Mouse (Mus musculus): Measurements from ENCODE around the gene Vgll4. TPM values are rescaled to one million over a fixed set of nuclear protein-coding genes. Genes with fewer than 3 reads are reported as not detected.

Gene Vgll4
- polyA plus RNA-seq, 1 experiment from 2014 or later, result 54.8 TPM

DNA sequence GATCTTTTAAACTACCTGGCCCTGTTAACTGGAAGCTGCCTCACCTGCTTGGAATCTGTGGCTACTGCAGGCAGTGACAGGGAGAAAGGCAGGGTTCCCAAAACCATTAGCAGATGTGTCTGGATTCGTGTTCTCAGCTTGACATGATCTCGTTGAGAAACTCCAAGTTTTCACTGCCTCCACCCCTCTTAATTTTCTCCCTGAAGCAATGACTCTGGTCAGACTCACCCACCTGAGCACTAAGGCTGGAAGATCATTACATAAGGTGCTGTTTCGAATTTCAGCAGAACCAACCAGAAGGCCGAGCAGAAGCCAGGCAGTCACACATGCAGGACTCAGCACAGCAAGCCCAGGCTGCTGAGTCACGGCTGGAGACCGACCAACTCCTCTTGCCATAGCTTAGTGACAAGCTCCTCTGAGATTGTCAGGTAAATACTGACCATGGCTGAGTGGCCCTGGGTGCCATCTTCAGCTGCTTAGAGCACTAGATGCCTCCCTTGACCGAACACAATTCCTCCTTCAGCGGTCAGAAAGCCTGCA lies 35.6 kb upstream of the Vgll4 start:
- no peaks in the 10 kb centered on the region for H3K9me3 ChIP-seq (ENCODE audit: control insufficient read depth, low read length)
- WGBS, result 87% methylated on average over 8 of the region's 8 CpGs
- H3K9ac ChIP-seq (ENCODE audit: low read length), result no peak overlapping the region
- H3K27me3 ChIP-seq (ENCODE audit: control insufficient read depth, insufficient read depth, low read length), result no peaks in the 10 kb centered on the region
- no peak overlapping the region for H3K4me2 ChIP-seq
- no peak overlapping the region for H3K27ac ChIP-seq (ENCODE audit: low read depth, low read length)
- DNase-seq (ENCODE audit: low spot score, missing footprints) (no peak), ATAC-seq (ENCODE audit: low FRiP score) (no peak)
- H3K36me3 ChIP-seq (ENCODE audit: control insufficient read depth, insufficient read depth, low read length), result no peaks in the 10 kb centered on the region; the same call in 1 of the 2 replicates
- H3K4me1 ChIP-seq (ENCODE audit: control insufficient read depth, insufficient read depth, low read length), result peaks cover 8% of the 10 kb centered on the region; the same call in 1 of the 2 replicates
- H3K4me3 ChIP-seq (ENCODE audit: low read depth, low read length), result no peak overlapping the region

DNA sequence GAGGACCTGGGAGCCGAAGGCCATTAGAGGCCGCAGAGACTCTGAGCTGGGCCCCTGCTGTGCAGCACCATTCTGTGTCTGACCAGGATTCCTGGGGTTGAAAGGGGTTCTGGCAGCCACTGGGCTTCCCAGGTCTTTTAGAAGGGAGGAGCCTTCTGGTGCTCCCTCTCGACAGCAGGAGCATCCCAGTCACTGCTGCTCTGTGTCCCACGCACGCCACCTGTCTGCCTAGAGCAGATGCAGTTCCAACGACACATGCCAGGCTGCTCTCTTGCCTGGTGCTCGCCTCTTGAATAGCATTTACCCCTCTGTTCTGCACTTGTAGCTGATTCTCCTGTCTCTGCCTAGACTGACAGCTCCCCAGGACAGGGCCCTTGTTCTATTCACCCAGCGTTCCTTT lies 34.8 kb upstream of the Vgll4 start:
- WGBS, result 80% methylated on average over 8 of the region's 8 CpGs
- Histone ChIP-seq H3K36me3 (ENCODE audit: control insufficient read depth, insufficient read depth, low read length) (no peaks in the 10 kb centered on the region; the same call in 1 of the 2 replicates), H3K9me3 (ENCODE audit: control insufficient read depth, low read length) (no peaks in the 10 kb centered on the region), H3K27ac (ENCODE audit: low read depth, low read length) (no peak overlapping the region), H3K9ac (ENCODE audit: low read length) (no peak overlapping the region), H3K4me3 (ENCODE audit: low read depth, low read length) (no peak overlapping the region), H3K4me2 (no peak overlapping the region), H3K27me3 (ENCODE audit: control insufficient read depth, insufficient read depth, low read length) (no peaks in the 10 kb centered on the region), H3K4me1 (ENCODE audit: control insufficient read depth, insufficient read depth, low read length) (peaks cover 8% of the 10 kb centered on the region; the same call in 1 of the 2 replicates)
- no peak for ATAC-seq (ENCODE audit: low FRiP score)
- DNase-seq (ENCODE audit: low spot score, missing footprints), result no peak

DNA sequence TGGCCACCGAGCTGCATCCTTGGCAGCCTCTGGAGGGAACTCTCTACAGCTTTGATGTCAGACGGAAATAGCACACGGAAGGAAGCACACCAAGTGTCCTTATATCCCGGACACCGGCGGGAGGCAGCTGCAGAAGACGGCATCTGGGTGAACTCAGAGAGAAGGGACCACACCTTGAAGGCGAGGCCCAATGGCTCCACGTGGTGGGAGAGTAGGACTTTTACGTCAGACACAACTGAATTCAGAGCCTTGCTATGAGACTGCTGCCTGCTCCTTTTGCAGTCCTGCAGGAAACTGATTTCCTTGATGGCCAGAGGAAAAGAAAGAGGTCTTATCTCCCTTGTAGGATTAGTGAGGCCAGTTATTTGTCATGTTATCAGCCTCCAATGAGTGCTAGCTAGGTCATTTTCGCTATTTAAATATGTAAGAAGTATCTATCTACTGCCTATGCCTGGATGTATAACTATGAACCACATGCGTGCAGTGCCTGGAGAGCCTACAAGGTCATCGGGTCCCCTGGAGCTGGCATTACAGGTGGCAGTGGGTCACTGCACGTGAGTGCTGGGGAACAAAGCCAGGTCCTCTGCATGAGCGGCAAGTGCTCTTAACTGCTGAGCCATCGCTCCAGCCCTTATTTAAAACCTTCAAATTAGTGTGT lies 28.7 kb upstream of the Vgll4 start:
- H3K4me2 ChIP-seq, result no peak overlapping the region
- ATAC-seq (ENCODE audit: low FRiP score), result no peak
- WGBS, result 86% methylated on average over 16 of the region's 16 CpGs

DNA sequence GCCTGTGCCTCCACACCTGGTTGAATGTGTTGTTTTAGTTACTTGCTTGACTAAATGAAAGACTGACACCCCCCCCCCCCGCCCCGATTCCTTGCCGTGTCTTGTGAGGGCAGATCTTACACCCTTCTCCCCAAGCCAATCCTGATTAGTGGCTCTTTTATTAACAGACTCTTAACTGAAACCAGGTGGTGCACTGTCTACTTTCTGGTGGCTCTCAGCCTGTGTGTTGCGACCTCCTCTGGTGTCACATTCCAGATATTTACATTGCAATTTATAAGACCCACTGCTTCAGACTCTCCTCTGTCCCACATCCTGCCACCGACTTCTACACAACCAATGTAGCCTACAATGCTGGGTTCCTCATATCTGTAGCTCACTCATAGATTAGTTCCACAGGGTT lies 27.7 kb upstream of the Vgll4 start:
- Histone ChIP-seq H3K27me3 (ENCODE audit: control insufficient read depth, insufficient read depth, low read length) (no peaks in the 10 kb centered on the region), H3K9me3 (ENCODE audit: control insufficient read depth, low read length) (no peaks in the 10 kb centered on the region), H3K27ac (ENCODE audit: low read depth, low read length) (no peak overlapping the region), H3K4me1 (ENCODE audit: control insufficient read depth, insufficient read depth, low read length) (no peaks in the 10 kb centered on the region), H3K9ac (ENCODE audit: low read length) (no peak overlapping the region), H3K4me3 (ENCODE audit: low read depth, low read length) (no peak overlapping the region), H3K4me2 (no peak overlapping the region), H3K36me3 (ENCODE audit: control insufficient read depth, insufficient read depth, low read length) (no peaks in the 10 kb centered on the region)
- DNase-seq (ENCODE audit: low spot score, missing footprints), result no peak
- ATAC-seq (ENCODE audit: low FRiP score), result no peak
- 80% methylated on average over 5 of the region's 5 CpGs for WGBS

More for the DNA sequence above, 28.7 kb upstream of the Vgll4 start:
- no peak overlapping the region for H3K9ac ChIP-seq (ENCODE audit: low read length)
- no peaks in the 10 kb centered on the region for H3K27me3 ChIP-seq (ENCODE audit: control insufficient read depth, insufficient read depth, low read length)
- H3K4me1 ChIP-seq (ENCODE audit: control insufficient read depth, insufficient read depth, low read length), result no peaks in the 10 kb centered on the region
- H3K9me3 ChIP-seq (ENCODE audit: control insufficient read depth, low read length), result no peaks in the 10 kb centered on the region
- H3K4me3 ChIP-seq (ENCODE audit: low read depth, low read length), result no peak overlapping the region
- no peaks in the 10 kb centered on the region for H3K36me3 ChIP-seq (ENCODE audit: control insufficient read depth, insufficient read depth, low read length)
- no peak overlapping the region for H3K27ac ChIP-seq (ENCODE audit: low read depth, low read length)
- DNase-seq (ENCODE audit: low spot score, missing footprints), result no peak

DNA sequence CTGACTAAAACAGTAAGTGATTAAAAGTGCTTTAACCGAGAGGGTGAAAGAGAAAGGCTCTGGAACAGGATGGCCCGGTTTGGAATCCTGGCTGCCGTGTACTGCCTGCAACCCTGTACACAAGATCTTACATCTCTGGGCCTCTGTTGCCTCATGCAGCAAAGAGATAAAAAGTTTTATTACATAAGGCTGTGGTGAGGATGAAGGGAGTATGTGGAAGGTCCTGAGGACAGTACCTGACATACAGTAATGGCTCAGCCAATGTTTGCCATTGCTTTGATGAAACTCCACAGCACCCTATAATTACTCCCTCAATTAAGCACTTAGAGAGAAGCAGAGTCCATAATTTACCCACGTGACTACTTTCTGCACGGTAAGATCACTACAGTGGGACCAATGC lies 27.1 kb upstream of the Vgll4 start:
- no peak for DNase-seq (ENCODE audit: low spot score, missing footprints)
- no peak overlapping the region for H3K27ac ChIP-seq (ENCODE audit: low read depth, low read length)
- no peak overlapping the region for H3K9ac ChIP-seq (ENCODE audit: low read length)
- 83% methylated on average over 5 of the region's 5 CpGs for WGBS
- no peaks in the 10 kb centered on the region for H3K4me1 ChIP-seq (ENCODE audit: control insufficient read depth, insufficient read depth, low read length)
- no peaks in the 10 kb centered on the region for H3K36me3 ChIP-seq (ENCODE audit: control insufficient read depth, insufficient read depth, low read length)
- H3K9me3 ChIP-seq (ENCODE audit: control insufficient read depth, low read length), result no peaks in the 10 kb centered on the region
- no peaks in the 10 kb centered on the region for H3K27me3 ChIP-seq (ENCODE audit: control insufficient read depth, insufficient read depth, low read length)
- H3K4me3 ChIP-seq (ENCODE audit: low read depth, low read length), result no peak overlapping the region
- H3K4me2 ChIP-seq, result no peak overlapping the region
- ATAC-seq (ENCODE audit: low FRiP score), result no peak

GRCm38 (mm10) chr6:114994079-114994478 lies 24.3 kb upstream of the Vgll4 start:
- H3K36me3 ChIP-seq (ENCODE audit: control insufficient read depth, insufficient read depth, low read length), result no peaks in the 10 kb centered on the region
- H3K4me1 ChIP-seq (ENCODE audit: control insufficient read depth, insufficient read depth, low read length), result no peaks in the 10 kb centered on the region
- WGBS, result 85% methylated on average over 5 of the region's 5 CpGs
- no peaks in the 10 kb centered on the region for H3K27me3 ChIP-seq (ENCODE audit: control insufficient read depth, insufficient read depth, low read length)
- DNase-seq (ENCODE audit: low spot score, missing footprints) (no peak), ATAC-seq (ENCODE audit: low FRiP score) (no peak)
- H3K4me3 ChIP-seq (ENCODE audit: low read depth, low read length), result no peak overlapping the region
- no peak overlapping the region for H3K27ac ChIP-seq (ENCODE audit: low read depth, low read length)
- no peak overlapping the region for H3K4me2 ChIP-seq
- H3K9ac ChIP-seq (ENCODE audit: low read length), result no peak overlapping the region
- H3K9me3 ChIP-seq (ENCODE audit: control insufficient read depth, low read length), result no peaks in the 10 kb centered on the region

DNA sequence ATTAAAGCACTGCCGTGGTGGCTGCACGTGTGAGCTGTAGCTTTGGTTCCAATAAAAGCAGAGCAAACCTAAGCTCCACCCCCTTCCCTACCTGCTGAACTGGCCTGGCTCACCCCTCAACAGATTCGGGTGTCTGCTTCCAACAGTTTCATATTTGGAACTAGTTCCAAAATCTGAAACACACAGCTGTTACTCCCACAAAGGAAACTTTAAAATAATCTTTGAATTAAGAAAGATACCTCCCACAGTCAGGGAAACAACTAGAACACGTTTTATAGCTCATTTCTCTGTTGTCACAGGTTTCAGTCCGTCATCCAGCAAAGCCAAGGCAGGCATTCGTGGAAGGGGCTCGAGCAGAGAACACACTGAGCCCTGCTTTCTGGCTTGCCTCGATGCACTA lies 23.9 kb upstream of the Vgll4 start:
- Histone ChIP-seq H3K9ac (ENCODE audit: low read length) (no peak overlapping the region), H3K27me3 (ENCODE audit: control insufficient read depth, insufficient read depth, low read length) (no peaks in the 10 kb centered on the region), H3K4me1 (ENCODE audit: control insufficient read depth, insufficient read depth, low read length) (no peaks in the 10 kb centered on the region), H3K4me3 (ENCODE audit: low read depth, low read length) (no peak overlapping the region), H3K36me3 (ENCODE audit: control insufficient read depth, insufficient read depth, low read length) (no peaks in the 10 kb centered on the region), H3K27ac (ENCODE audit: low read depth, low read length) (no peak overlapping the region), H3K4me2 (no peak overlapping the region), H3K9me3 (ENCODE audit: control insufficient read depth, low read length) (no peaks in the 10 kb centered on the region)
- WGBS, result 85% methylated on average over 8 of the region's 8 CpGs
- DNase-seq (ENCODE audit: low spot score, missing footprints), result no peak
- no peak for ATAC-seq (ENCODE audit: low FRiP score)

DNA sequence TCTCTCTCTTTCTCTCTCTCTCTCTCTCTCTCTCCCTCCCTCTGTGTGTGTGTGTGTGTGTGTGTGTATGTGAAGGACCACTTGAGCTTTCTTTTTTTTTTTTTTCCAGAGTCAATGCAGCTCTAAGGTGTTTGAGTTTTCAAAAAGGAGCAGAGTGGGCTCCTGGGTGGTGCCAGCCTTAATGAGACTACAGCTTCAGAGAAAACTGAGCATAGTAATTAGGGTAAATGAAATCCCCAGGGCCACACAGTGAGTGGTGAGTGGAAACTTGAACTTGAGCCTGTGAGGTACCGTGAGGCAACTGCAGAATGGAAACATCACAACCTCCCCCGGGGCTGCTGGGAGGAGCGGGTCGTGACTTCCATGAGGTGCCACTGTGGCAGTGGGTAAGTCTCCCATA lies 22.1 kb upstream of the Vgll4 start:
- Histone ChIP-seq H3K4me1 (ENCODE audit: control insufficient read depth, insufficient read depth, low read length) (no peaks in the 10 kb centered on the region), H3K27me3 (ENCODE audit: control insufficient read depth, insufficient read depth, low read length) (no peaks in the 10 kb centered on the region), H3K36me3 (ENCODE audit: control insufficient read depth, insufficient read depth, low read length) (no peaks in the 10 kb centered on the region), H3K9ac (ENCODE audit: low read length) (no peak overlapping the region), H3K4me2 (no peak overlapping the region), H3K27ac (ENCODE audit: low read depth, low read length) (no peak overlapping the region), H3K4me3 (ENCODE audit: low read depth, low read length) (no peak overlapping the region), H3K9me3 (ENCODE audit: control insufficient read depth, low read length) (no peaks in the 10 kb centered on the region)
- ATAC-seq (ENCODE audit: low FRiP score), result no peak
- WGBS, result 93% methylated on average over 4 of the region's 4 CpGs
- DNase-seq (ENCODE audit: low spot score, missing footprints), result no peak

- Histone ChIP-seq H3K4me2 (no peak overlapping the region), H3K4me1 (ENCODE audit: control insufficient read depth, insufficient read depth, low read length) (no peaks in the 10 kb centered on the region), H3K27me3 (ENCODE audit: control insufficient read depth, insufficient read depth, low read length) (no peaks in the 10 kb centered on the region), H3K9me3 (ENCODE audit: control insufficient read depth, low read length) (no peaks in the 10 kb centered on the region), H3K27ac (ENCODE audit: low read depth, low read length) (no peak overlapping the region), H3K36me3 (ENCODE audit: control insufficient read depth, insufficient read depth, low read length) (no peaks in the 10 kb centered on the region), H3K9ac (ENCODE audit: low read length) (no peak overlapping the region), H3K4me3 (ENCODE audit: low read depth, low read length) (no peak overlapping the region)
- DNase-seq (ENCODE audit: low spot score, missing footprints), result no peak
- WGBS, result 57% methylated on average over 3 of the region's 3 CpGs
- ATAC-seq (ENCODE audit: low FRiP score), result no peak
Measured at GRCm38 (mm10) chr6:114988619-114988980, 18.8 kb upstream of the Vgll4 start.

All from midbrain, embryonic 11.5 days (tissue).